Mouse (Mus musculus) ES-CJ7 (cell line): Measurements from ENCODE around the gene Ctps2.

Source experiments
- DNase-seq: peaks from one replicate; pipeline ENCODE4 v3.0.0; 2011; ENCODE audit warnings: low read depth, low spot score

The Ctps2 gene

DNA sequence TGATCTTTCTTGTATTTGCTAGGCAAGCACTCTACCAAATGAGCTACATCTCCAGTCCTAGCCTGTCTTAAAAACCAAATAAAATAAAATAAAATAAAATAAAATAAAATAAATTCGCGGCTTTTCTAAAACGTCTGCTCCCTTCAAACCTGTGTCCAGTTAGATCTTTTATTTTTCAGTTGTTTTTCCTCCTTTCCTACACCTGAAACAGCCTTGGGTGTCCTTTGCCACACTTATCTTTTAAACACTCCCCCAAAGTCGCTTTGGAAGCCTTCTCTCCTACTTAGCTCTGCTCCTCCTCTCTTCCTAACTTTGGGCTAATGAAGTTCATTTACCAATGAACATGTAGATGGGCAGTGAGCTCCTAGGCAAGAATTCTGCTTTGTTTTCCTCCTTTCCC, at the start of gene Ctps2:
Ctps2 (plus strand) TSS at position 301 of the 400 bp plus-strand sequence.
- no peak for DNase-seq

DNA sequence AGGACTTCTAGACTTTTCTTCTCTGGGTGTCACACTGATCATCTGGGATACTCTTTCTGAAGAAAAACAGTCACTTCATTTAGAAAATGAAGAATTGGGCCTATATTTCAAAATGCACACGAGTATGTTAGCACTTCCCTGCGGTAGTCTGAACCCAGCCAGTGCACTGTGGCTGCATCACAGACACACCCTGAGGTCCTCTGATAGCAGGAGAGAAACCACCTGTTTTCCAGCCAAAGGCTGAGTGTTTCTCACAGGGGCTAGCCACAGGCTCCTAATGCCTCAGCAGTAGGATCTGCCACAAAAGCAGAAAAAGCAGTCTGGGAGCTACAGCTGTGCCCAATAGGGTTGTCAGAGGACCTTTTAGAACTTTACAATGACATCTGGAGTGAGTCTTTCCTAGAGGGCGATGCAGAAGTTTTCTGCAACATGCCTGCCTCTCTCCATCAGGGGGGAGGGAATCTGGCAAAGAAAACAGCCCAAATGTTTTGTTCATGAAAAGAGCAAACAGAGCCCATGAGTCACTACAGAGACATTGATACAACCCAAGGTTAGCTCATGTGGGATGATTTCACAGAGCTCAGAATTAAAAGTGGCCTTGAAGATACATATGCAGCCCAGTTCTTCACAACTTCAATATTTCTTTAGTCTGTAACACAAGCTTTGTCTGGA, 32.6 kb upstream of the Ctps2 start:
- DNase-seq = no peak

GRCm38 (mm10) chrX:162871734-162872517, 29.1 kb upstream of the Ctps2 start:
- no peak for DNase-seq

- no peak for DNase-seq
These were observed 27.3 kb upstream of the Ctps2 start for GRCm38 (mm10) chrX:162873761-162874160.

DNA sequence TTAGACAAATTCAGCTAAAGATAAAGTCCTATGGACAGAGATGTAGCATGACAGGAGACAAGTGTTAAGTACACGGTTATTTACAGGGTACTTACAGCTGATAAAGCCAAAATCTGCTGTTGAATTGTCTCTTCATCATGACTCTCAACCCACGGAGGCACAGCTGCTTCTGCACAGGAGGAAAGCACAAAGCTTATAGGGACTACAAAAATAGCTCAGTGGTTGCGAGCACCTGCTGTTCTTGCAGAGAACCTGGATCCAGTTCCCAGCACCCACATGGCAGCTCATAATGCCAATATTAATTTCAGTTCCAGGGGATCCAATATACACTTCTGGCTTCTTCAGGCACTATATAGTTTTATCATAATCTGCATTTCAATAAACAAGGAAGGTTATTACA, 22.8 kb upstream of the Ctps2 start:
- no peak for DNase-seq

DNA sequence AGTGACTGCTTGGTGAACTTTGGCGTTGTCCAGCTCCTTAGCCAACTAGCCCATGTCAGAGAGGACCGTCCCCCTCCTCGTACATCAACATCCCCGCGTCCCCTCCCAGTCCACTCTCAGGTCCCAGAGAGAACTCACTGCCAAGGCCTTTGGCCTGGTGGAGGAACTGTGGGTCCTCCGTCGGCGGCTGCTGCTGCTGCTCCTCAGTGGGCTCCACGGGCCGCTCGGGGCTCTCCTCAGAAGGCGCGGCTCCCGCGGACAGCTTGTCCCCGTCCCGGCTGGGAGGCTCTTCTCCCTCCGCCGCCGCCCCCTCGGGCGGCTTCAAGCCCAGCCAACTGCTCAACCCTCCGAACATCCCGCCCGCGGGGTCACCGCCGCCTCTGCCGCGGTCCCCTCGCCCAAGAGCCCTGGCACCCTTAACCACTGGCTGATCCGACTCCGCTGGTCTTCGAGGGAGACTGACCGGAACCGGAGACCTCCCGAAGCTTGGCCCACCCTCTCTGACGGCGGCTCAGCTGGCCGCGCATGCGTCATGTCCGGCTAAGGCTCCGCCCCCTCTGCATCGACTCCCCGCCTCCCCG, 13.0 kb upstream of the Ctps2 start, which contains the start of gene Syap1:
Syap1 (minus strand) TSS at position 517 of the 581 bp plus-strand sequence.
- DNase-seq = peak; percentile 70

GRCm38 (mm10) chrX:162888575-162889223, 12.3 kb upstream of the Ctps2 start:
- peak; percentile 14 for DNase-seq

DNA sequence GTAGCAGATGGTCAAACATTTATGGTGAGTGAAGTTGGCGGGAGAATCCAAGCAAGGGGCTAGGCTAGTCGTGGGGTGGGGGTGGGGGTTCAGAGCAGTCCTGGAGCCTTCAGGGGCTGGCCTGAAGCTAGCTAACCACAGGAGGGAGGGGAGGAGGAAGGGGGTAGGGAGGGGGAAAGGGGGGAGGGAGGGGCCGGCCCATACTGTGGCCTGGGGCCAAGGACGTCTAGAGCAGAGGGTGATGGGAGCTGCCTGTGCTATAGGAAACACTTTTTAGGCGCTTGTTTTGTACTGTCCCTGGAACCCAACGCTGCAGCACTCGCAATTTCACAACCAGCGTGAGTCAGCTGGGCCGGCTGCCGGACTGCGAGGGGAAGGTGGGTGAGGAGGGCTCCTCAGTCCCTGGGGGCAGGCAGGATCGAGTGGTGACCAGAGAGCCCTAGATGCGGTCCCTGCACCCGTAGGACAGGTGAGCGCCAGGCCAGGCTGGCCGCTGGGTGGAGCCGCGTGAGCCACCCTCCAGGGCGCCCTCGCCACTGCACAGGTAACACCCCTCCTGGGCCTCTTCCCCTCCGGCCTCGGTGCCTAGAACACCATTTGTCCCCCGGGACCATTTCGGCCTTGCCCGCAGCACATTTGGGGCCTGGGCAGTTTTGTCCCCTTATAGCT, 467 bp downstream of the Ctps2 start:
- peak; percentile 64 for DNase-seq

- peak; percentile 31 for DNase-seq
These were observed 1.1 kb downstream of the Ctps2 start for GRCm38 (mm10) chrX:162902040-162902734.

DNA sequence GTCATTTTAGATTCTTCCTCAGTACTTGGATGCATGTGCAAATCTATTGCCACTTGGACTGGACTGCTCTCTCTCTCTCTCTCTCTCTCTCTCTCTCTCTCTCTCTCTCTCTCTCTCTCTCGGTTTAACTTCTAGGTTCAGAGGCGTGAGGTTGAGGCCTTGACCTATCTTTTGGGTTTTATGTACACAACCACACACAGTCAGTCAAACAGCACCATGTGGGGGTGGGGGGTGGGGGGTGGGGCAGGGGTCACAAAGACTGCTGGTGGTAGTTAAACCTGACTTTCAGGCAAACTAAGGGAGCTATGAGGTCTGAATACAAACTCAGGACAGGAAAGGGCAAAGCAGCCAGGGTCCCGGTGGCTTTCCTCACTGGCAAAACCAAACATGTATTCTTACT, 6.5 kb downstream of the Ctps2 start:
- DNase-seq = no peak

GRCm38 (mm10) chrX:162913651-162914050, 12.6 kb downstream of the Ctps2 start:
- DNase-seq = no peak

DNA sequence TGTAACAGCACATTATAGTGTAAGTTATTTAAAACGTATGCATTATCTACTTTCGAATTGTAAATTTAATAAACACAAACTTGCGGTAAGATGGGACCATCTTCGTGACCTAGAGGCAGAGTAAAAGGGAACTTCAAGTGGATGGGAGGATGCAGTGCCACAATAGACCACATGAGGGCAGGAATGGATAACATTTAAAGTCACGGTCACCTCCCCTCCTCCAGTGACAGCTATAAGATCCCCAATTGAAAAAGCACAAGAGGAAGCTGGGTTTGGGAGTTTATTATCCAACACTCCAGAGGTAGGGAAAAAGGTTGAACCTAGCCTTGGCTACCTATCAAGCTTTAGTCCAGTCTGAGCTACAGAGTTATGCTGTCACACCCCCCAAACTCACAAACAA, 14.7 kb downstream of the Ctps2 start:
- DNase-seq = peak; percentile 51

DNA sequence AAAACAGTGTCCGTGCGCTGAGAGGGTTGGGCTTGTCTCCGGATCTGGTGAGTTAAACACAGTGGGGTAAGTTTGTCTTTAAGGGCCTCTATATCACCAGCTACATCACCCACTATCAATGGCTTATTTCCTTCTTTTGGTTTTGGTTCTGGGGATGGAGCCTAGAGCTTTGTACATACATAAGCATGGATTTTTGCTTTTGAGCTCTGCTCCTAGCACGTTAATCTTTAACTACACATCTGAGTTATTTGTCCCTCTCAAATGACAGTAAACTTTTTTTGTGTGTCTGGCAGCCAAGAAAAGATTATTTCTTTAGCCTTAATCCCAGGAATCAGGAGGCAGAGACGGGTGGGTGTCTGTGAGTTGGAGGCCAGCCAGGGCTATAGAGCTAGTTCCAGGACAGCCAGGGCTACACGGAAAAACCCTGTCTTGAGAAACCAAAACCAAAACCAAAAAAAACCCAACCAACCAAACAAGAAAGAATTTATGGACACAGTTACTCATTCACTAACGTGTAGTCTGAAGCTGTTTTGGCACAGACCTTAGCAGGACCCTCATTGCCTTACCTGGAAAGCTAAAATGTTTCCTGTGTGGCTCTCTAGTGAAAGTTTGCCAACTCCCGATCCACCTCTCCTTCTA, 20.6 kb downstream of the Ctps2 start:
- DNase-seq = no peak

GRCm38 (mm10) chrX:162931467-162931866, 30.4 kb downstream of the Ctps2 start:
- no peak for DNase-seq

- DNase-seq = no peak
These were observed 41.0 kb downstream of the Ctps2 start for GRCm38 (mm10) chrX:162942027-162942426.

DNA sequence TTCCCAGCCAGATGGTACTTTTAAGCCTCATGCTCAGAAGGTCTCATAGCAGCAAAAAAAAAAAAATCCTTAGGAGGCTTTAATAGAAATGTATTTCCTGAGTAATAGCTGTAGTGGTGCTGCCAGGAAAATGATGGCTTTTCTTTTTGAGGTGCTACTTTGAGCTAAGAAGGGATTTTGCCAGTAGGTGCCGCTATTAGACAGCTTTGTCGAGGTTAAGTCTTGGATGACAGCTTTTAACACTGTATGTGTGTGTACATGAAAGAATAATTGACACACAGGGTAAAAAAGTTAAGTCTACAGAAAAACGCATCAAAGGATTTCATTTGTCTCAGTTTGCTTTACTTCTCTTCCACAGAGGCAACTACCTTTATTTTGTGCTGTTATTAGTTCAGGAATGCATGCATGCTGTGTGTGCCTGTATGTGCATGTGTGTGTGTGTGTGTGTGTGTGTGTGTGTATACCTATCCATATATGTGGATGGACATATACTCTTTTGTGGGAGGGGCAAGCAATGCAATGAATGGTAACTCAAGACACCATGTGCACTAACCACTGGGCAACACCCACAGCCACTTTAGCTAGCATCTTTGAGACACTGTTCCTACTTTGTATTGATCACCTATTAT, 48.9 kb downstream of the Ctps2 start:
- peak; percentile 20 for DNase-seq

DNA sequence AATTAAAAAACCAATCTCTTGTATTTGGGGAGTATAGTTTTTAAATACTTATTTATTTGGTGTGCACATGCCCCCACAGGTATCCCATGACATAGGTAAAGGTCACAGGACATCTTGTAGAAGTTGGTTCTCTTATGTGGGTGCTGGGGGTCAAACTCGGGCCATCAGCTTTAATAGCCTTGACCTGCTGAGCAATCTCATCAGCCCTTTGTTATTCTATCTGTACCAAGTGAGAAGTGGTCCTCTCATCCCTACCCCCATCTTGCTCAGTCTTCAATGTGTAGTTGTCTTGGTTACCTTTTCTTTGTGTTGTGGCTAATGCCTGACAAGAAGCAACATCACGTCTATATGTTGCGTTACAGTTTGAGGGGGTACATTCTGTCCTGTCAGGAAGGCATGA, 56.9 kb downstream of the Ctps2 start:
- peak; percentile 52 for DNase-seq

GRCm38 (mm10) chrX:162963840-162964239, 62.8 kb downstream of the Ctps2 start:
- no peak for DNase-seq

- no peak for DNase-seq
These were observed 63.3 kb downstream of the Ctps2 start, which contains the start of gene S100g for GRCm38 (mm10) chrX:162964383-162964782. Gene S100g (minus strand): TSS chrX:162964599.

DNA sequence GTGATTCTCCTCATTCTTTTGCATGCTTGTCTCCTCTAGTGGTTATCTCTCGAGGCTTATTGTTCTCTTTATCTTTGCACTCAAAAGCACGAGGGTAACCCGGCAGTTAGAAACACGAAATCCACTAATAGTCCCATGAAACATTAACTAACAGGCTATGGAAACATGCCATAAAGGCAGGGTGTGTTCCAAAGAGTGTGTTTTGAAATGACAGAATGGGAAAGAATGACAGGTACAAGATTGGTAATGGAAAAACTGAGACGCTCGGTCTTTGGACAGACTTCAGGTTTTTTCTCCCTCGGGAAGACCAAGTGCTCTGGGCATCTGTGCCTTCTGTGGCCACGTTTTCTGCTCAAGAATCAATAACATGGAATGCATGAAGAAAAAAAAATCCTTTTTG, 66.4 kb downstream of the Ctps2 start:
- no peak for DNase-seq
